Mouse (Mus musculus) MEL (cell line): ENCODE measurements around the gene Atxn7l3. TPM values are rescaled to one million over a fixed set of nuclear protein-coding genes. Genes with fewer than 3 reads are reported as not detected.

ENCODE experiments used
- DNase-seq: peaks from one replicate; pipeline ENCODE4 v3.0.0; 2011; ENCODE audit warnings: low read depth, low spot score
- H3K27ac ChIP-seq: 2 replicates; pipeline ENCODE4 v1.5.1; 2012; ENCODE audit warnings: low read depth, mild to moderate bottlenecking, control low read depth, low read length, moderate library complexity; ENCODE audit not compliant: control insufficient read depth
- H3K27me3 ChIP-seq, 2 experiments: fragments of 150-350 bp in 1 of 2; sonication (generic) in 1 of 2; 2 replicates each; pipeline ENCODE4 v1.6.1; 2012; ENCODE audit warnings: low read length in 2 of 2, mild to moderate bottlenecking in 2 of 2, improper control_type of control experiment in 1 of 2, moderate library complexity in 1 of 2; ENCODE audit not compliant: insufficient read depth in 2 of 2, control insufficient read depth in 1 of 2
- H3K36me3 ChIP-seq, 2 experiments: 2 replicates each; pipeline ENCODE4 v1.6.1; 2012 to 2014; ENCODE audit warnings: low read length in 2 of 2, improper control_type of control experiment in 1 of 2, inconsistent platforms in 1 of 2, mild to moderate bottlenecking in 1 of 2; ENCODE audit not compliant: insufficient read depth in 2 of 2, control insufficient read depth in 1 of 2
- H3K4me1 ChIP-seq, 2 experiments: fragments of 150-350 bp in 1 of 2; sonication (generic) in 1 of 2; 2 replicates each; pipeline ENCODE4 v1.6.1; 2012; ENCODE audit warnings: low read length in 2 of 2, improper control_type of control experiment in 1 of 2, mild to moderate bottlenecking in 1 of 2; ENCODE audit not compliant: insufficient read depth in 2 of 2, control insufficient read depth in 1 of 2
- H3K4me3 ChIP-seq, 2 experiments: fragments of 150-350 bp in 1 of 2; sonication (generic) in 1 of 2; 2 replicates each; pipeline ENCODE4 v1.5.1; 2012; ENCODE audit warnings: low read depth in 2 of 2, low read length in 2 of 2, mild to moderate bottlenecking in 2 of 2, moderate library complexity in 2 of 2, control low read depth in 1 of 2, improper control_type of control experiment in 1 of 2; ENCODE audit not compliant: control insufficient read depth in 1 of 2, insufficient read depth in 1 of 2
- H3K79me2 ChIP-seq: 2 replicates; pipeline ENCODE4 v1.6.1; 2012; ENCODE audit warnings: mild to moderate bottlenecking, low read length, moderate library complexity; ENCODE audit not compliant: control insufficient read depth, poor library complexity, insufficient read depth
- H3K9ac ChIP-seq: 2 replicates; pipeline ENCODE4 v1.6.1; 2012; ENCODE audit warnings: low read depth, mild to moderate bottlenecking, control low read depth, low read length, moderate library complexity; ENCODE audit not compliant: control insufficient read depth, poor library complexity, severe bottlenecking
- H3K9me3 ChIP-seq: fragments of 150-350 bp; sonication (generic); replicated peaks from 2 replicates; pipeline ENCODE4 v1.6.1; 2012; ENCODE audit warnings: mild to moderate bottlenecking, low read length, improper control_type of control experiment, moderate library complexity; ENCODE audit not compliant: insufficient read depth
- CHD1 ChIP-seq: IDR thresholded peaks from 2 replicates; pipeline ENCODE4 v1.6.1; 2012; ENCODE audit warnings: low read depth, mild to moderate bottlenecking, inconsistent platforms, low read length, improper control_type of control experiment
- CHD2 ChIP-seq: IDR thresholded peaks from 2 replicates; pipeline ENCODE4 v1.6.1; 2011; ENCODE audit warnings: low read length, improper control_type of control experiment
- E2F4 ChIP-seq: IDR thresholded peaks from 2 replicates; pipeline ENCODE4 v1.6.1; 2011; ENCODE audit warnings: low read depth, low read length, improper control_type of control experiment, borderline replicate concordance
- ELF1 ChIP-seq: IDR thresholded peaks from 2 replicates; pipeline ENCODE4 v1.6.1; 2014; ENCODE audit warnings: low read depth, mild to moderate bottlenecking, inconsistent platforms, low read length, improper control_type of control experiment, moderate library complexity
- EP300 ChIP-seq, 2 experiments: IDR thresholded peaks; 2 replicates each; pipeline ENCODE4 v1.6.1; 2011; ENCODE audit warnings: improper control_type of control experiment in 2 of 2, low read length in 2 of 2, low read depth in 1 of 2, mild to moderate bottlenecking in 1 of 2
- ETS1 ChIP-seq: IDR thresholded peaks from 2 replicates; pipeline ENCODE4 v1.6.1; 2012; ENCODE audit warnings: low read depth, mild to moderate bottlenecking, inconsistent platforms, low read length, improper control_type of control experiment, moderate library complexity
- GATA1 ChIP-seq: IDR thresholded peaks from 2 replicates; pipeline ENCODE4 v1.6.1; 2011; ENCODE audit warnings: low read depth, low read length, improper control_type of control experiment
- JUND ChIP-seq: IDR thresholded peaks from 2 replicates; pipeline ENCODE4 v1.6.1; 2011; ENCODE audit warnings: low read depth, mild to moderate bottlenecking, improper control_type of control experiment, low read length
- MAFK ChIP-seq: IDR thresholded peaks from 2 replicates; pipeline ENCODE4 v1.6.1; 2011; ENCODE audit warnings: low read depth, mild to moderate bottlenecking, low read length, improper control_type of control experiment, borderline replicate concordance
- MAZ ChIP-seq: IDR thresholded peaks from 2 replicates; pipeline ENCODE4 v1.6.1; 2012; ENCODE audit warnings: low read depth, mild to moderate bottlenecking, inconsistent platforms, low read length, improper control_type of control experiment
- NELFE ChIP-seq: IDR thresholded peaks from 2 replicates; pipeline ENCODE4 v1.6.1; 2011; ENCODE audit warnings: low read depth, low read length, improper control_type of control experiment
- SIN3A ChIP-seq: IDR thresholded peaks from 2 replicates; pipeline ENCODE4 v1.6.1; 2012; ENCODE audit warnings: low read length, improper control_type of control experiment, inconsistent platforms
- SMC3 ChIP-seq: IDR thresholded peaks from 2 replicates; pipeline ENCODE4 v1.6.1; 2011; ENCODE audit warnings: low read depth, low read length, improper control_type of control experiment
- TAL1 ChIP-seq: IDR thresholded peaks from 2 replicates; pipeline ENCODE4 v1.6.1; 2012; ENCODE audit warnings: mild to moderate bottlenecking, inconsistent platforms, low read length, moderate library complexity, mixed read lengths
- TBP ChIP-seq: IDR thresholded peaks from 2 replicates; pipeline ENCODE4 v1.8.0; 2011; ENCODE audit warnings: low read depth, low read length, improper control_type of control experiment
- TCF12 ChIP-seq: IDR thresholded peaks from 2 replicates; pipeline ENCODE4 v1.6.1; 2014; ENCODE audit warnings: low read depth, mild to moderate bottlenecking, inconsistent platforms, low read length, improper control_type of control experiment, moderate library complexity
- UBTF ChIP-seq: IDR thresholded peaks from 2 replicates; pipeline ENCODE4 v1.6.1; 2012; ENCODE audit warnings: low read depth, mild to moderate bottlenecking, inconsistent platforms, low read length, improper control_type of control experiment, moderate library complexity, borderline replicate concordance; ENCODE audit not compliant: insufficient read depth
- USF1 ChIP-seq: IDR thresholded peaks from 2 replicates; pipeline ENCODE4 v1.6.1; 2014; ENCODE audit warnings: low read depth, mild to moderate bottlenecking, inconsistent platforms, low read length, improper control_type of control experiment, moderate library complexity
- USF2 ChIP-seq, 2 experiments: IDR thresholded peaks; 2 replicates each; pipeline ENCODE4 v1.6.1; 2011 to 2012; ENCODE audit warnings: improper control_type of control experiment in 2 of 2, low read length in 2 of 2, borderline replicate concordance in 1 of 2, inconsistent platforms in 1 of 2, low read depth in 1 of 2, mild to moderate bottlenecking in 1 of 2; ENCODE audit not compliant: insufficient read depth in 1 of 2
- ZKSCAN1 ChIP-seq: IDR thresholded peaks from 2 replicates; pipeline ENCODE4 v1.6.1; 2012; ENCODE audit warnings: low read depth, mild to moderate bottlenecking, inconsistent platforms, low read length, improper control_type of control experiment, moderate library complexity
- ZMIZ1 ChIP-seq: IDR thresholded peaks from 2 replicates; pipeline ENCODE4 v1.6.1; 2012; ENCODE audit warnings: low read depth, mild to moderate bottlenecking, inconsistent platforms, low read length, improper control_type of control experiment, moderate library complexity
- ZNF384 ChIP-seq: IDR thresholded peaks from 2 replicates; pipeline ENCODE4 v1.6.1; 2012; ENCODE audit warnings: low read depth, mild to moderate bottlenecking, inconsistent platforms, low read length, improper control_type of control experiment
- polyA plus RNA-seq, 2 experiments: library from polyadenylated mRNA; stranded (reverse) in 1 of 2; unstranded in 1 of 2; fragments of >175 nt in 1 of 2; fragments of >200 nt in 1 of 2; gene quantifications; 2 replicates each; pipeline versions ENCODE4 v1.2.1 to v1.2.4; 2012; ENCODE audit warnings: low replicate concordance in 2 of 2, low read depth in 1 of 2; ENCODE audit not compliant: insufficient read length in 2 of 2, insufficient read depth in 1 of 2, missing spikeins in 1 of 2
- total RNA-seq: library from RNA; depleted of rRNA; stranded (reverse); fragments of 300-350 nt; gene quantifications from 2 replicates; pipeline ENCODE4 v1.2.3, GENCODE M21; 2012

Atxn7l3 gene
- total and polyA plus RNA-seq, 3 experiments = 39.4 to 53.0 (median 46.7) TPM

DNA sequence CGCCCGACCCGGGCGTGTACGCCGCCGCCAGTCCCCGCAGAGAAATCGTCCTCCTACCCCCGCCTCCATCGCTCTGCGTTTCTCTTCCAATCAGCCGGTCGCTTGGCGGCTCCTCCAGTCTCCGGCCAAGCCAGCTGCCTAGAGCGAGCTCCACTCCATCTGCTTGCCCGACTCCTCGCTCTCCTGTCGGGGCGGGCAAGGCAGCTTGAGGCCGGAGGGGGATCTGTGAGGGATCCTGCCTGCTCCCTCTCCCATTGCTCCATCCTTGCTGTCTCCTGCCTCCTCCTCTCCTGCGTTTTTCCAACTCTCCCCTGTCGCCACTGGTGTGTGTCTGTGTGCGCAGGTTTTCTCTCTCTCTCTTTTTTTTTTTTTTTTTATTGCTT is 23.0 kb upstream of the Atxn7l3 start, which contains the start of gene Ubtf:
Gene Ubtf (minus strand): TSS at position 333 of the 383 bp plus-strand sequence.
- TF ChIP-seq MAZ = peak; percentile 27; the same call in 1 of the 2 replicates
- peak; percentile 39; the same call in 1 of the 2 replicates for TF ChIP-seq ETS1
- TF ChIP-seq E2F4 = 0 out of 2 replicates have a peak, but pooled peaks have one; percentile 37
- no peak; the same call in 1 of the 2 replicates for TF ChIP-seq TBP
- TF ChIP-seq USF2 (IDR thresholded peaks at IDR 0.05; ENCODE audit: borderline replicate concordance in 1 of 2, insufficient read depth in 1 of 2, low read depth in 1 of 2, low read length in 2 of 2) = no peak
- peak; percentile 28; the same call in 1 of the 2 replicates for TF ChIP-seq NELFE
- TF ChIP-seq TCF12 = no peak
- no peak for TF ChIP-seq CHD2
- TF ChIP-seq ELF1 = no peak
- no peak for TF ChIP-seq SMC3
- peak; percentile 49 for TF ChIP-seq SIN3A
- TF ChIP-seq CHD1 = peak; percentile 45
- peak; percentile 96 for TF ChIP-seq UBTF
- TF ChIP-seq USF1 = no peak
- no peak for TF ChIP-seq TAL1
- peak; percentile 35; the same call in 1 of the 2 replicates for TF ChIP-seq ZNF384
- peak; percentile 46; the same call in 1 of the 2 replicates for TF ChIP-seq ZMIZ1
- TF ChIP-seq, all 39 proteins: peak for 9
- DNase-seq = peak; percentile 88
- peaks cover 53% of the 10 kb centered on the region for H3K79me2 ChIP-seq
- peaks cover 1 to 3% of the 10 kb centered on the region in 2 experiments; a peak in 2 of 4 replicates for H3K27me3 ChIP-seq
- H3K4me1 ChIP-seq = peaks cover 4 to 18% of the 10 kb centered on the region in 2 experiments
- peak within 1 kb of the TSS; percentile 87 for H3K27ac ChIP-seq
- H3K36me3 ChIP-seq = peaks cover 0 to 16% of the 10 kb centered on the region in 2 experiments; a peak in 2 of 4 replicates
- peak within 1 kb of the TSS; percentile 100 for H3K9ac ChIP-seq
- no peaks in the 10 kb centered on the region for H3K9me3 ChIP-seq
- peak within 1 kb of the TSS; percentile 91 to 98 for H3K4me3 ChIP-seq

DNA sequence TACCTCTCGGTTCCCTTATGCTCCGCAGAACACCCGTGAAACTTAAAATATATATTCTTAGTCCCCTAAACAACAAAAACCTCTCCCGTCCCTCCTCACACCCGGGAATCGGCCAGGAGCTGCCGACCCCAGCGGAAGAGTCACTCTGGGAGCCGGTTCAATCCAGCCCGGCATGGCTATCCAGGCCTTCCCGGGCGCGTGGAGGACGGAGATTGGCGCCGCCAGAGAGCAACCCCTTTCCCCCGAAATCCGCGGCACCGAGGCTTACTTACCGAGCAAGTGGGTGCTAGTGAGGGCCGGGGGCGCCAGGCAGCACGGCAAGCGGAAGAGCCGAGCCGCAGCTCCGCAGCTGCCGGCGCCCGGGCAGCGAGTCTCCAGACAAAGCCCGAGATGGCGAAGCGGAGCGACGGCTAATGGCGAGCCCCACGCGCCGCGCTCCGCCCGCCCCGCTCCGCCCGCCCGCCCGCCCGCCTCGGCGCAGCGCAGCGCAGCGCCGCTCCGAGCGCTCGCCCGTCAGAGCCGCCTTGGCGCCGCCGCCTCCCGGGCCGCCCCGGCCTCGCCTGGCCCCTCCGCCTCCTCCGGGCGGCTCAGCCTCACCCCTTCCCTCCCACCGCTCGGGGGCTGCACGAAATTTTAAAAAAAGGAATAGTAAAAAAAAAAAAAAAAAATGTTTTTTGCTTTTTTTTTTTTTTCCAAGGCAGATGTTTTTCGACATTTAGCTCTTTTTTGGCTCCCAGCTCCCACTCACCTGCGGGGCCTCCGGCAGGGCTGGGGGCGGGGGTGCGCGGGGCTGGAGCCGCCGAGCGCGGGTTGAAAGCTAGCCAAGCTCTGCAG is 22.4 kb upstream of the Atxn7l3 start:
- Histone ChIP-seq H3K4me3 (peak overlapping the region; percentile 91 to 98), H3K27me3 (peaks cover 0 to 2% of the 10 kb centered on the region in 2 experiments; a peak in 1 of 4 replicates), H3K27ac (peak overlapping the region; percentile 87), H3K9ac (peak overlapping the region; percentile 100), H3K79me2 (peaks cover 57% of the 10 kb centered on the region), H3K9me3 (no peaks in the 10 kb centered on the region), H3K4me1 (peaks cover 4 to 18% of the 10 kb centered on the region in 2 experiments), H3K36me3 (peaks cover 2 to 16% of the 10 kb centered on the region in 2 experiments; a peak in 2 of 4 replicates)
- no peak for TF ChIP-seq ZKSCAN1
- peak; percentile 10; the same call in 1 of the 2 replicates for TF ChIP-seq TCF12
- TF ChIP-seq UBTF = peak; percentile 84; the same call in 1 of the 2 replicates
- peak; percentile 75 for TF ChIP-seq CHD1
- 0 out of 4 replicates have a peak, but pooled peaks of 1 of the 2 experiments have one; percentile 7 for TF ChIP-seq EP300 (IDR thresholded peaks at IDR 0.05; ENCODE audit: low read depth in 1 of 2, low read length in 2 of 2)
- TF ChIP-seq MAZ = peak; percentile 83; the same call in 1 of the 2 replicates
- peak; percentile 63 for TF ChIP-seq ZNF384
- TF ChIP-seq GATA1 = no peak
- TF ChIP-seq TBP = 0 out of 2 replicates have a peak, but pooled peaks have one; percentile 5
- TF ChIP-seq MAFK = no peak
- TF ChIP-seq JUND = no peak
- peak; percentile 64; the same call in 1 of the 2 replicates for TF ChIP-seq SIN3A
- no peak; the same call in 1 of the 2 replicates for TF ChIP-seq ELF1
- DNase-seq = no peak
